Mouse (Mus musculus) ES-Bruce4 (cell line): Measurements from ENCODE around the gene Cited2.

Experiments used
- CTCF ChIP-seq: IDR thresholded peaks from one replicate; pipeline ENCODE4 v1.8.1; 2011; ENCODE audit warnings: low read depth, low read length
- POLR2A ChIP-seq: IDR thresholded peaks from one replicate; pipeline ENCODE4 v1.8.1; 2011; ENCODE audit warnings: low read length; ENCODE audit not compliant: insufficient read depth

DNA sequence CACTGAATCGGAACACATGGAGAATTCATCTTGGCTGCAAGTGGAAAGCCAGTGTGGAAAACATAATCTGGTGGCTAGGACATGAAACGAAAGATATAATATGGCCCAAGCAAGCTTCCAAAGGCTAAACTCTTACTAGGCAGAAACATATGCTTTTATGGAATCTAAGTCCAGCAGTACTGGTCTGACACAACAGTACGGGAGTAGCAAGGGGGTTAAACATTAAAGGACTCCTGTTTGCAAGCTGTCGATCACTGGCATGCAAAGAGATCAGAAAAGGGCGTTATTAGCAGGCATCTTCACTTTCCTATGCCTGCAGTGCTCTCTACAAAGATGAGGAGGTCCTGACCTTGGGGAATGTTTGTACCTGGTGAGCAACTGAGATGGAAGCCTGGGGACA is 48.6 kb upstream of the Cited2 start:
- TF ChIP-seq POLR2A = no peak
- TF ChIP-seq CTCF = no peak
